Mouse (Mus musculus) limb, embryonic 11.5 days (tissue): ENCODE data around the gene Gm11084. TPM values are rescaled to one million over a fixed set of nuclear protein-coding genes. Genes with fewer than 3 reads are reported as not detected.
"Not testable (repeated sequence)": the region's sequence is repeated elsewhere in the genome, so short reads cannot be mapped to it uniquely, and the experiment has no call there.

Experiments
- ATAC-seq: fragments of 200-750 bp; cut with Nextera tagmentation; 2 replicates; pipeline ENCODE4 v1.8.0; 2017; ENCODE audit warnings: low read depth; ENCODE audit not compliant: insufficient number of reproducible peaks, low FRiP score, low TSS enrichment
- DNase-seq: peaks from one replicate; pipeline ENCODE4 v3.0.0-alpha.2; 2015; ENCODE audit warnings: low spot score
- H3K27ac ChIP-seq: fragments of 300-500 bp; sonication (generic); replicated peaks from 2 replicates; pipeline ENCODE4 v1.5.1; 2014; ENCODE audit warnings: low read depth, mild to moderate bottlenecking, low read length
- H3K27me3 ChIP-seq: fragments of 300-500 bp; sonication (generic); 2 replicates; pipeline ENCODE4 v1.6.1; 2014; ENCODE audit warnings: mild to moderate bottlenecking, low read length, mixed read lengths; ENCODE audit not compliant: control insufficient read depth, insufficient read depth
- H3K36me3 ChIP-seq: fragments of 300-500 bp; sonication (generic); 2 replicates; pipeline ENCODE4 v1.6.1; 2014; ENCODE audit warnings: mild to moderate bottlenecking, low read length, moderate library complexity, mixed read lengths; ENCODE audit not compliant: control insufficient read depth, insufficient read depth
- H3K4me1 ChIP-seq: fragments of 300-500 bp; sonication (generic); 2 replicates; pipeline ENCODE4 v1.6.1; 2014; ENCODE audit warnings: low read length, mixed read lengths; ENCODE audit not compliant: control insufficient read depth, insufficient read depth
- H3K4me2 ChIP-seq: fragments of 300-500 bp; sonication (generic); 2 replicates; pipeline ENCODE4 v1.6.1; 2014; ENCODE audit warnings: low read depth, mild to moderate bottlenecking, moderate library complexity; ENCODE audit not compliant: severe bottlenecking
- H3K4me3 ChIP-seq: fragments of 300-500 bp; sonication (generic); 2 replicates; pipeline ENCODE4 v1.5.1; 2014; ENCODE audit warnings: low read depth, low read length
- H3K9ac ChIP-seq: fragments of 300-500 bp; sonication (generic); 2 replicates; pipeline ENCODE4 v1.6.1; 2014; ENCODE audit warnings: mild to moderate bottlenecking, low read length
- H3K9me3 ChIP-seq: fragments of 300-500 bp; sonication (generic); 2 replicates; pipeline ENCODE4 v1.6.1; 2016; ENCODE audit warnings: low read length; ENCODE audit not compliant: control insufficient read depth
- WGBS: fragments of 180-500 bp; shearing (Covaris S2); extraction: QIAGEN DNeasy Blood & Tissue Kit; methylation state at CpG from one replicate; pipeline ENCODE4 v1.1.7; 2014; 5-methylcytosine and 5-hydroxymethylcytosine counted together
- polyA plus RNA-seq: library from polyadenylated mRNA; unstranded; fragments of >200 nt; fragmentation: Nextera tagmentation; extraction: Ambion mirVana; gene quantifications from 2 replicates; pipeline ENCODE4 v1.2.1, GENCODE M21; 2014

Gm11084 gene
- polyA plus RNA-seq, 1 experiment from 2014 or later = not detected

DNA sequence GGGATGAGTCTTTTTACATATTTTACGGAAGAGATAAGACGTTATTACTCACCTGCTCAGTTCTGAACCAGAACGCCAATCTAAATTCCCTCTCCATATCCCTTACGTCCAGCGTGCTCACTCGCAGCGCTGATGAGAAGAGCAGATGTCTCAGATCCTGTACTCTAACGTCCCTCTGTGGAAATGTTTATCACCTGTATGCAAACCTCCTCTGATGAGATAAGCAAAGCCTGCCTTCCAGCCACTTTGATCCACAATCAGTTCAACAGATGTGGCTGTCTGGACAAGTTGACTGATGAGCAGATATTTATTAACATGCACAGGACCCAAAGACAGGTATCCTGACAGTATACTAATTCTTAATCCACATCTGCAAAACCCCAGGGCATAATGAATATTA, 13.7 kb upstream of the Gm11084 start:
- no peak for DNase-seq
- no peak for ATAC-seq
- H3K4me3 ChIP-seq = no peak overlapping the region
- H3K9ac ChIP-seq = no peak overlapping the region
- peaks cover 10% of the 10 kb centered on the region for H3K4me1 ChIP-seq
- H3K27me3 ChIP-seq = no peaks in the 10 kb centered on the region
- H3K27ac ChIP-seq = no peak overlapping the region
- WGBS = 62% methylated on average over 8 of the region's 8 CpGs
- H3K9me3 ChIP-seq = no peaks in the 10 kb centered on the region
- no peak overlapping the region for H3K4me2 ChIP-seq
- no peaks in the 10 kb centered on the region; the same call in 1 of the 2 replicates for H3K36me3 ChIP-seq

DNA sequence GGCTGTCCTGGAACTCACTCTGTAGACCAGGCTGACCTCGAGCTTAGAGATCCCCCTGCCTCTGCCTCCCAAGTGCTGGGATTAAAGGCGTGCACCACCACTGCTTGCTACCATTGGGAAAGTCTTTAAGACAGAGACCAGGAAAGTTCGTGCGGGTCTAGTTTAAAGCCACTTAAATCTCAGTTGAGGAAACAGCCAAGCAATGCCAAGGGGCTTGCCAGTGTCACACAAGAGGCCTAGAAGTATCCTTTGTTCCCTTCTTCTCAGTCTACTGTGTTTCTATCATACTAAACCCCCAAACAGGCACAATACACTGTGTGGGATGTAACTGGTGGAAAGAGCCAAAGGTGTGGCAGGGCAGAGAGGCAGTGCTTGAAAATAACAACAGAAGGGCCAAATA, 11.1 kb upstream of the Gm11084 start:
- H3K4me1 ChIP-seq = no peaks in the 10 kb centered on the region
- DNase-seq (no peak), ATAC-seq (no peak)
- H3K27ac ChIP-seq = no peak overlapping the region
- no peak overlapping the region for H3K4me2 ChIP-seq
- no peaks in the 10 kb centered on the region; the same call in 1 of the 2 replicates for H3K36me3 ChIP-seq
- H3K27me3 ChIP-seq = no peaks in the 10 kb centered on the region
- no peak overlapping the region for H3K4me3 ChIP-seq
- no peaks in the 10 kb centered on the region for H3K9me3 ChIP-seq
- WGBS = 93% methylated on average over 4 of the region's 4 CpGs
- no peak overlapping the region for H3K9ac ChIP-seq

DNA sequence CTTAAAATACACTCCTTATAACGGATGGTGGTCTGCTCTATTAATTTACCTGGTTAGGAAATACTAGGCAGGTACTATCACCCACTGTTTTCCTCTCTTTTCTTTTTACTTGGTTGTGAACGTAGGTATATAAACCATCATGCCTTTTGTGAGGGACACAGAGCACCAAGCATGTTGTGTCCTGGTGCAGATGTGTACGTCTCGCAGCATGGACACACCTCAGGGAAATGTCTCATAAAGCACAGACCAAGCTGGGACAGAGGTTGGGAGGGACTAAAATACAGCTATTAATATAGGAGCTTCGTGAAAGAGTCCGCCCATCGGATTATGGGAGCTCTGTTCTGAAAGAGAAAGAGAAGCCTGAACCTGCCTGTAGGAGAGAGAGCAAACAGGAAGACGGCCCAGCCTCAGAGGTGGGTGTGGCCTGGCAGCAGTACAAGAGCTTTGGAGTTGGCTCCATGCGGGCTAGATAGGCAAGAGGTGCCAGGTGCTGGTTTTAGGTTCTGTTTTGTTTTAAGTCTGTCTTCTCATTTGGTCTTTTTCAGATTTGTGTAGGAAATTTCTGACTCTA, 10.4 kb upstream of the Gm11084 start:
- no peak overlapping the region for H3K9ac ChIP-seq
- no peak overlapping the region for H3K4me3 ChIP-seq
- DNase-seq (no peak), ATAC-seq (no peak)
- H3K36me3 ChIP-seq = no peaks in the 10 kb centered on the region
- no peaks in the 10 kb centered on the region for H3K4me1 ChIP-seq
- 69% methylated on average over 9 of the region's 9 CpGs for WGBS
- H3K27me3 ChIP-seq = no peaks in the 10 kb centered on the region
- no peak overlapping the region for H3K4me2 ChIP-seq
- no peaks in the 10 kb centered on the region for H3K9me3 ChIP-seq
- no peak overlapping the region for H3K27ac ChIP-seq

DNA sequence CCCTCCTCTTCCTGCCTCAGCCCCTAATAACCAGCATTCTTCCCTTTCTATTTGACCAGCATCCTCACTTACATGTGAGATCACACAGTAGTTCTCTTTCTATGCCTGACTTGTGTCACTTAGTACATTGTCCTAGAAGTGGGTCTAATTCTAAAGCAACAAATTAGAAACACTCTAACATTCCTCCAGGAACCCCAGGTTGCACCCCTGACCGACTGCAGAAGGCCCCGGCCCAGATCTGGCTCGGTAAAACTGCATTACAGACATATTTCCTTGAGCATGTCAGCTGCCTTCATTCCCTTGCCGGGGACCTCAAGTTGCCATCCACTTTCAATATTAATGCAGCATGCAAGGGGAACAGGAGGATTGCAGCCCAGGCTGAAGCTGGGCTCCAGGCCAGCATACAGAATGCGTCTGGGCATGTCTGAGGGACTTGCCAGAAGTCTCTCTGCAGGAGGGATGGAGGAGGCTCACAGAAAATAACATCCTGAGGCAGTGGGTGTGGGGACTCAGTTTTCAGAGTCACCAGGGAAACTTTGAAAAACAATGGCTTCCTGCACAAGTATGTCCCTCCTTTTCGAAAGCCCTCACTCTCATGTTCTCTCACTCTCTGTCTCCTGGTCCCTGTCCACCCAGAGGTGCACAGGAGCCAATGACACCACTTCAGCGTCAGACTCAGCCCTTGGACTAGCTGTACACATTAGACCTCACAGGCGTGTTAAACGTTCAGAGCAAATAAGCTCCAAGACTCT, 9.0 kb upstream of the Gm11084 start:
- 0 out of 2 replicates have a peak overlapping the region, but pooled peaks have one; percentile 23 for H3K27ac ChIP-seq
- H3K27me3 ChIP-seq = no peaks in the 10 kb centered on the region
- no peaks in the 10 kb centered on the region for H3K4me1 ChIP-seq
- no peak overlapping the region for H3K4me2 ChIP-seq
- H3K9ac ChIP-seq = no peak overlapping the region
- no peak for DNase-seq
- WGBS = 53% methylated on average over 9 of the region's 9 CpGs
- H3K4me3 ChIP-seq = no peak overlapping the region
- no peaks in the 10 kb centered on the region for H3K36me3 ChIP-seq
- no peaks in the 10 kb centered on the region for H3K9me3 ChIP-seq
- ATAC-seq = no peak

DNA sequence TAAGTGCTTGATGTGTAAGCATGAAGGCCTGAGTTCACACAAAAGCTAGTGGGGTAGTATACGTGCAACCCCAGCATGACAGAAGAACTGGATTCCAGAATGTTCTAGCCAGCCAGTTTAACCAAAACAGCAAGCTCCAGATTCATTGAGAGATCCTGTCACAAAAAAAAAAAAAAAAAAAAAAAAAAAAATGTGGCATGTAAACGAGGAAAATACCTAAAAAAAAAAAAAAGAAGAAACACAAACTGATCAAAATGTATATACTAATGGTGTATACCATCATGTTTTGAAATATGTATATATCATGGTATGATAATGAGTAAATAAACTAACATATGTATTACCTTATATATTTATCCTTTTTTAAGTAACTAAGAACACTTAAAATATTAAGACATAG, 7.6 kb upstream of the Gm11084 start:
- no peak for ATAC-seq
- WGBS = 71% methylated on average over 2 of the region's 2 CpGs
- Histone ChIP-seq H3K36me3 (no peaks in the 10 kb centered on the region), H3K27ac (no peak overlapping the region), H3K4me1 (no peaks in the 10 kb centered on the region), H3K4me3 (no peak overlapping the region), H3K9ac (no peak overlapping the region), H3K4me2 (no peak overlapping the region), H3K9me3 (no peaks in the 10 kb centered on the region), H3K27me3 (no peaks in the 10 kb centered on the region)
- no peak for DNase-seq

DNA sequence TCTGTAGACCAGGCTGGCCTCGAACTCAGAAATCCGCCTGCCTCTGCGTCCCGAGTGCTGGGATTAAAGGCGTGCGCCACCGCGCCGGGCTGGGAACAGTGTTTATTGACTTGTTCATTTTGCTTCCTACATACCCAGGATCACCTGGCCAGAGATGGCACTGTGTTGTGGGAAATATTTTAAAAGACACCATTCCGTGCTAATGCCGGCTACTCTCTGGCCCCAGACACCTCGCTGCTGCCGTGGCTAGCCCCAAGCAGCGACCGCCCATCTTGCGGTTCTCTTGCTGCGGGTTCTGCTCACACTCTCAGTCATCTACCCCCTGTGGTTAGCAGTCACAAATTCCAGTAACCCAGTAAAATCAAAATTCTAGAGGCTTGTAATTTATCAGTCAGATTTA, 6.0 kb upstream of the Gm11084 start:
- ATAC-seq (no peak), DNase-seq (no peak)
- no peak overlapping the region for H3K4me3 ChIP-seq
- 91% methylated on average over 17 of the region's 17 CpGs for WGBS
- no peak overlapping the region for H3K4me2 ChIP-seq
- no peaks in the 10 kb centered on the region for H3K36me3 ChIP-seq
- no peak overlapping the region for H3K9ac ChIP-seq
- no peaks in the 10 kb centered on the region for H3K4me1 ChIP-seq
- no peak overlapping the region for H3K27ac ChIP-seq
- no peaks in the 10 kb centered on the region for H3K27me3 ChIP-seq
- no peaks in the 10 kb centered on the region for H3K9me3 ChIP-seq

DNA sequence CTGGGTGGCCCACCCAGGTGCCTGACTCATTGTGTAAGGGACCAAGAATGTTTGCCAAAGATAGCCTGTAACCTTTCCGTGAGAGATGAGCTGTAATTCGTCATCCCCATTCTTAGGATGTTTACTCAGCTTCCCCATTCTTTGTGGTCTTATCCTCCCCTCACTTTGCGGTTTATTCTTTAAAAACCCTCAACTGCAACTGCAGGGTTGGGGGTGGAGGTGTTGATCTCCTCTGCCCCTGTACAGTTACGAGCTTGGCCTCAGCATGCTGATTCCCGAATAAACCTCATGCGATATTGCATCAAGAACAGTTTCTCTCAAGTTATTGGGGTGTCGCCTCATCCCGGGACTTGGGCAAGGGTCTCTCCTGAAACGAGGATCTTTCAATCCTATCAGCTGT, 2.4 kb upstream of the Gm11084 start:
- 92% methylated on average over 9 of the region's 9 CpGs for WGBS
- H3K4me2 ChIP-seq, H3K27ac ChIP-seq, H3K9ac ChIP-seq, H3K36me3 ChIP-seq, H3K9me3 ChIP-seq, DNase-seq, H3K27me3 ChIP-seq, H3K4me3 ChIP-seq, ATAC-seq, H3K4me1 ChIP-seq: not testable (repeated sequence)

DNA sequence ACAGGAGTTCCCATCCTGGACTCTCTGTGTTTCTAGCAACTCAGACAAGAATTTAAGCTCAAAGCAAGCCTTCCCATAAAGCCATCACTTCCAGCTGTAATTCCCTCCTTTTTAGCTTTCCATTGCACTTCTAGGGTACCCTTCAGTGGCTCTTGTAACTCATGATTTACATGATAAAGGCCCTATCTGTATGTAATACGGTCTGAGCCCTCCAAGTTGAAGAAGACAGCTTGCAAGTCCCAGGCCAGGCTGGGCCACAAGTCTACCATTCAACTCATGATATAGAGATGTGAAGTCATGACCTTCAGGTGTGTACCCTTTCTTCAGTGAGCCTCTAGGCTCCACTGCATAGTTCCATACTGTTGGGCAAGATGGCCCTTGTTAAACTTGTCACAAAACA, 1.0 kb downstream of the Gm11084 start:
- no peak overlapping the region for H3K4me3 ChIP-seq
- no peak overlapping the region for H3K9ac ChIP-seq
- H3K4me1 ChIP-seq = peaks cover 9% of the 10 kb centered on the region; the same call in 1 of the 2 replicates
- H3K36me3 ChIP-seq = no peaks in the 10 kb centered on the region
- no peak overlapping the region for H3K4me2 ChIP-seq
- no peak for ATAC-seq
- DNase-seq = no peak
- no peaks in the 10 kb centered on the region for H3K27me3 ChIP-seq
- no peaks in the 10 kb centered on the region for H3K9me3 ChIP-seq
- H3K27ac ChIP-seq = no peak overlapping the region
- WGBS = 70% methylated on average over 1 of the region's 1 CpGs
